Mouse (Mus musculus) erythroid progenitor cell, adult 5-6 weeks (primary cell): ENCODE measurements around the gene Snrnp70. TPM values are rescaled to one million over a fixed set of nuclear protein-coding genes. Genes with fewer than 3 reads are reported as not detected.
"Not testable (repeated sequence)": the region's sequence is repeated elsewhere in the genome, so short reads cannot be mapped to it uniquely, and the experiment has no call there.

ENCODE experiments used
- ATAC-seq: replicated peaks from 2 replicates; pipeline ENCODE4 v1.8.0; 2016; ENCODE audit warnings: moderate number of reproducible peaks, mild to moderate bottlenecking, moderate TSS enrichment, inconsistent platforms; ENCODE audit not compliant: poor library complexity, low FRiP score, severe bottlenecking
- total RNA-seq, 2 experiments: library from RNA; stranded (forward) in 1 of 2; stranded (reverse) in 1 of 2; fragments of 150-400 nt in 1 of 2; fragments of 186-747, 209-891 nt in 1 of 2; gene quantifications; 2 replicates each; pipeline versions ENCODE4 v1.2.3 to v1.2.4; 2015 to 2017; ENCODE audit warnings: low replicate concordance in 2 of 2

Gene Snrnp70
- total RNA-seq, 2 experiments from 2014 or later = 143 to 348 TPM

DNA sequence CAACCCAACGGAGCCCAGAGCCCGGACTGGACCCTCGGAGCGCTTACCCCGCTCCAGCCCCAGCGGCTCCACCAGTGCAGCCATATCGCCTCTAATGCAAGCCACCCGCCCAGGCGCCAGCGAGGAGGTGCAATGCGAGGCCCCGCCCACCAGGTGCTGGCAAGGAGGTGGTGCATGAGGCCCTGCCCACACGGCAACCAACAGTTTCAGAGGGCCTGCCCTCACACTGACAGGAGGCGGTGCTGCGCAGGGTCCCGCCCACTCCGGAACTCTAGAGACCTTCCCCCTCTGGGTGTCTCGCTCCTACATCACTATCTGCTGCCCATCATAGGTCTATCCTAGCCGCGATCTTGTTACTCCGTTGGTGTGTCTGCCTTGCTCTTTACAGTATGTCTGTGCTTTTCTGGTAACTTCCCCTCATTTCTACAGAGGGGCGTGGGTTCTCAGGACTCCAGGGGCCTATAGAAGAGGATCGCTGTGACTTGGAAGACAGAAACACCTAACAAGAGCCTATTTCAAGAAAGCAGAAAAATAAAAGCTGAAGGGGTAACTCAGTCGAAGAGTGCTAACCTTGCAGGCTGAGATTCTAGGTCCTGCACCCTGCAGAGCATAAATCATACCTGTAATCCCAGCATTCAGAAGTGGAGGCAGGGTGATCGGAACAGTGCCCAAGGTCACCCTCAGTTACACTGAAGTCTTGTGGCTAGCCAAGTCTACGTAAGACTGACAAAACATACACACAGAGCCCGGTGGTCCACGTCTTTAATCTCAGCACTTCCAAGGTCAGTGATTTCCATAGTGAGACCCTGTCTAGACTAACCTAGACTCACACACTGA is 24.8 kb downstream of the Snrnp70 start, which contains the start of gene Lin7b:
Lin7b (minus strand) TSS at position 109 of the 837 bp plus-strand sequence.
- peak; percentile 61 for ATAC-seq

DNA sequence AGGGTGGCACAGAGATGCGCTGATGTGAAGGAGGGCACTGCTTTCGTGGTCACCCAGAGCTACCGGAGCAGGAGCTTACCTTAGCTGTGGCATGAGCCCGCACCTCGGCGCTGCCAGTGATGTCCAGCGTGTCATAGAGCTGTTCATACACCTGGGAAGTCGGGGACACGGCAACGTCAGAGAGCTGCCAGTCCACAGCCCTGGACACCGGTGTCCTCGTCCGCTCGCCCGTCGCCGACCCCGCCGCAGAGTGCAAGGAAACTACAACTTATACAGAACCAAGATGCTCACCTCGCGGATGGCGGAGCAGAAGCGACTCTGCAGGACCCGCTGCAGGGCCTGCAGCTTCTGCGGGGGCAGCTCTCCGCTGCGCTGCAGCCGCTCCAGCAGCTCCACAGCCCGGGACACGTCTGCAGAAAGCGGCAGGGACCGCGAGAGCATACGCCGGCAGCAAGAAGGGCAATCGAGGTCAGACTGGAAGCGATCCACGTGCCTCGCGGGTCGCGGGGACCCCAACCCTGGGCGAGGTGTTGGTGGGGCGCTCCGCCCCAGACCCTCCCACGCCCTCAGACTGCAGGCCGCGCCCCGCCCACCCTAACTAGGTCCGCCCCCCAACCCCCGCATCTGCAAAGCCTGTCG is 25.6 kb downstream of the Snrnp70 start:
- ATAC-seq = no peak

DNA sequence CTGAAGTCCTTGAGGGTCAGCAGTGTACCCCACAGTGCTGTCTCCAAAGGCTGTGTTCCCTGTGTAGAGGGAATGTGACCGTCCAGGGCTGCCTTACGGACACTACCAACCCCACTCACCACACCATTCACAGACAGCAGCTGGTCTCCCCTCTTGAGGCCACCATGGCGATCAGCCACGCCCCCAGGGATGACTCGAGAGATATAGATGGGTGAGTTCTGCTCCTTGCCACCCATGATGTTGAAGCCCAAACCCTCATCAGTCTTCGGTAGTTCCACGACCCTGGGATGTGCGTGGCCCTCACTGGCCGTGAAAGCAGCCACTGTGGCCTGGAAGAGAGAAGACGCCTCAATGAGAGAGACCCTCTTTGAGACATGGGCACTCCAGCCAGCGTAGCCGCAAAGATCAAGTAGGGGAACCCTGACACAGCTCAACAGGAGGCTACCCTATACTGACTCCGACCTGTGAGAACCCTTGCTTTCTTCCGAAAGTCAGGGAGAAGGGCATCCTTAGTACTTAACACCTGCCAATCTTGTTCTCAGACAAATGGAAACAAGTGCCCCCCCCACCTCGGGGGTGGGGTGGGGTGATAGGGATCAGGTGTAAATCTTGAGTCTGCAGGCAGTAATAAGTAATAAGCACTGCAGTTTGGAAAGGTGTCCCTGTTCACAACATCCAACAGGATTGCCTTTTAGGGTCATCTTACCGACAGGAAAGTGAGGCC is 26.4 kb downstream of the Snrnp70 start:
- no peak for ATAC-seq

DNA sequence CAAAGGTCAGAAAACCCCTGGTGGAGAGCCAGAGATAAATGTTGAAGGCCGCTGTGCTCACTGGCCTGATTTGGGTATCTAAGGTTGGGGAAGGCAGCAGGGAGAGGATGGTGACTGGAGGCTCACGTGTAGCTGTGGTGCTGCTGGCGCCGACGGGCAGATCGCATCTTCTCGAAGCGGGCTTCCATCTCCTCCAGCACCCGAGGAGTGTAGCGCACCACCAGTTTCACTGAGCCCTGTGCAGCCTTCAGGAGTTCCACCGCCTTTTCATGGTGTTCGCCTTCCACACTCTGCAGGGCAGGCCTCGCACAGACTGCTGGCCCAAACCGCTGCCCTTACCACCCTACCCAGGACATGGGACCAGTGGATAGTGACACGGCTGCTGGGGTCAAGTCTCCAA is 27.4 kb downstream of the Snrnp70 start:
- no peak for ATAC-seq

DNA sequence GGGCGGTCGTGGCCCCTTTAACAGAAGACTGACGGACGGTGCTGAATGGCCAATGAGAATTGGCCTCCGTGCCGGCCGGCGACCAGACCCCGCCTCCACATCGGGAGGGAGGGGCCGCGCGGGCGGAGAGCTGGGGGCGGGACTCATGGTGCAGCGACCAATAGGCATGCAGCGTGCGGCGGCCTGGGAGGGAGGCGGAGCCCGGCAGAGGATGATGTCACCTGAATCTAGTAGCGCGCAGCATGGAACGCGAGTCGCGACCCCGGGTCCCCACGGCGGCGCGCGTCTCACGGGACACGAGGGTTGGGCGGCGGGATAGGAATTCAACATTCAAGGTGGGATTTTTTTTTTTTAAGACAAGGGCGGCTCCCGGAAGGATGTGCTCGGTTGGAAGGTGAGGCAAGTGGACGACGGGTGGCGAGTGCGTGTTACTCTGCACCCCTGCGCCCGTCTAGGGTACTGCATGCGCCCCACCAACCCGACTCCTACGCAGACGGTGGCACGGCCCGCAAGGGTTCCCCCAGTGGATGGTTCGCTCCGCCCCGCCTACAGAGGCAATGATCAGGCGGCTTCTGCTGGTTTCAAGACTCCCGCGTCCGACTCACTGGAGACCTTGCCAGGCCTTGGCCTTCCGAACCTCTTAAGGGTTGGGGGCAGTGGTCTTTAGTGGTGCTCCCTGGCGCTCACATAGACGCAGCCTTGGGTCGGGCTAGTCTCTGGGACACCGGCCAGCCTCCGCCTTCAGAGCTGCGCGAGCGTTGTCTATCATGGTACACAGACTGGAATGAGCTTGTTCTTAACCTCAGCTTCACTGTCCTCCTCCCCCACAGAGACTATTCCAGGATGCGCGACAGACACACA is 28.3 kb downstream of the Snrnp70 start:
- ATAC-seq = peak; percentile 91

DNA sequence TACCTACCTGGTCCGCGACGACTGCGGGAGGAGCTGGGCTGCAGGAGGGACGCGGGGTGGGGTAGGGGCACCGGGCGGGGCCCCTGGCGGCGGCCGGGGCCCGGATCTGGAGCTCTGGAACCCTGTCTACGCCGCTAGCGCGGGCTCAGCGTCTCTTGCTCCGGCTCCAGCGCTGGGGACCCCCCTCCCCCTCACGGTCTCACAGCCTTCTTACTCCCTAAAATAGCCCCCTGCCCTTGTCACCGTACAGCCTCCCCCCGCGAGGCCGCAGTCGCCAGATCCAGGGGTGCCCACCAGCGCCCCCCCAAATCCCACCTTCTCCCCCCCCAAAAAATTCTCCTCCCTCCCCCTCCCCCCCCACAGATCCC is 28.9 kb downstream of the Snrnp70 start, which contains the start of gene Ppfia3:
Ppfia3 (minus strand) TSS at position 368 of the 368 bp plus-strand sequence.
- no peak for ATAC-seq

DNA sequence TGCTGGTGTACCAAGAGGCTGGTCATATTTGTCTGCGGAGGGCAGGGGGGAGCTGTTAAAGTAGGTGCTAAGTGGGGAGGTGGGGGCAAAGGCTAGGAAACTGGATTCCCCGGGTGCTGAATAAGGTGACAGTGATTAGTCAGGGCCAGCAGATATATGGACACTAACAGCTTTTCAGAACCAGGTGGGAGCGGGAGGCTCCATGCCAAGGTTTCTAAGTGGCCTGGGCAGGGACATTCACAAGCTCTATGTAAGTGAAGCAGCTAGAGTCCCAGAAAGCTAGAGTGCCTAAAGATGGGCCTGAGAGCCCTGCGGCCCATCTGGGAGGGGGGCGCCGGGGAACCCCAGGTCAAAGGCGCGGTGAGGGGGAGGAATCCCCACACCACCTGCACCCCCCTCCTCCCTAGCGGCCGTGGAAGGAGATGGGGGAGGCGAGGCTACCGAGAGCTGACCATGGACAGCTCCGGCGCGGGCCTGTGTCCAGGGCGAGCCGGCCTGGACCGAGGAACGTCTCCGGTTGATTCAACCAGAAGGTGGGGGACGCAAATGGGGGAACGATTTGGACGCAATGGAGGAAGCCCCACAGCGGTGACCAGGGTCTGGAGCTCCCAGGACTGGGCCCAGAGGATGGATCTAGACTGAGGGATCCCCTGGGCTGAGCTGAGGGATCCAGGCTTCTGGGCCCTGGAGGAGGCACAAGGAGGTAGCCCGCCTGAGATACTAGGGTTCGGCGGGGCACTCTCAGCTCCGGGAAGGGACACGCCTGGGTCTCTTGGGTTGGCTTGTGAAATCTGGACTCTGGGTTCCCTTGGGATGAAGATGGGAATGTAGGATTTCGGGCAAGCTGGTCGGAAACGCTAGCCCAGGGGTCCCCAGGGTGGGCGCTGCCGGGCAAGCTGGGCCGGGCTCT is 29.5 kb downstream of the Snrnp70 start:
- ATAC-seq = no peak

DNA sequence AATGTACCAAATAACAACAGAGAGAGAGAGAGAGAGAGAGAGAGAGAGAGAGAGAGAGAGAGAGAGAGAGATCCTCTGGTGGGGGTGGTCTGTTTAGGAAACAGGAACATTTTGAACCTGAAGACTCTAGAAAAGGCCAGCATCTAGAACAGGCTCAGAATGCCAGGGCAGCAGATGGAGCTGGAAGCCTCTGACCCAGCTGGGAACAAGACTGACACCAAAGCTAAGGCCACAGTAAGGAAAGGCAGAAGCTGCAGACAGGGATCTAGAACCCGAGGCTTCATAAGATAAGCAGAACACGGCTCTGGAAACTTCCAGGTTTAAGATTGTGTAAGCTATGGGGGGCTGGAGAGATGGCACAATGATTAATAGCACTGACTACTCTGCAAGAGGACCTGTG is 31.6 kb downstream of the Snrnp70 start:
- ATAC-seq = no peak

DNA sequence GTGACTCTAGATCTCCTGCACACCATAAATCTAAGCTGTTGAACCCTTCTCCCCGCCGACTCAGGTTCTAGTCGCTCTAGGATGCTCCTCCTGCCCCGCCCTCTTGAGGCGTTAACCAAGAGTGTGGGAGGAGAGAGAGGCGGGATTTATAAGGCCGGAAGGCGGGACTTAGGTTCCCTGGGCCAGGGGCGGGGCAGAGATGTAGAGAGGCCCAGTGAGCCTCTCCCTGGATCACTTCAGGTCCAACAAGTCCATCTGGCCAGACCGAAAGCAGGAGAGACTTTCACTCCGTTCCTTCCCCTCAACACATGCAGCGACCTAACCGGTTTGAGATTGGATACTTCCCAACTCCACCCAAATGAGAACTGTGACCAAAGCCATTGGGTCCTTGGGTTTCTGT is 32.7 kb downstream of the Snrnp70 start:
- ATAC-seq = no peak

DNA sequence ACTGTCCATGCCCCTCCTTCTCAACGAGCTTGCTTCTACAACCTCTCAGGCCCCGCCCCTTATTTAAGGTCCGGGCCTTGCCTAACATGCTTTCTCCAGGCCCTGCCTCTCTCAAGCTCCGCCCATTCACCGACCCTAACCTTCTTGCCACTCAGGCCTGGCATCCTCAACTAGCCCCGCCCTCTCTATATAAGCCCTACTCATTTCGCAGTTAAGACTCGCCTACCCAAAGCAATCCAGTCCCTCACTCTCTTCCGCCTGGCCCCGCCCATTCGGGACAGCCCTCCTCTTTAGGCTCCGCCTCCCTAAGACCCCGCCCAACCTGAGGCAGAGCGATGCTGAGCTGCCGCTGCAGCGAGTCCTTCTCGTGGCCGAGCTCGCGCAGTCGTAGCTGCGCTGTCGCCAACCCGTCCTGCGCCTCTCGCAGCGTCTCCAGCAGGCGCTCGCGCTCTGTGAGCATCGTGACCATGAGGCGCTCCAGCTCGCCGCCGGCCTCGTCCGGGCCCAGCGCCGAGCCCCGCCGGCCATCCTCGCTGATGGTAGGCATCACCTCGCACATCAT is 34.2 kb downstream of the Snrnp70 start:
- ATAC-seq = no peak

DNA sequence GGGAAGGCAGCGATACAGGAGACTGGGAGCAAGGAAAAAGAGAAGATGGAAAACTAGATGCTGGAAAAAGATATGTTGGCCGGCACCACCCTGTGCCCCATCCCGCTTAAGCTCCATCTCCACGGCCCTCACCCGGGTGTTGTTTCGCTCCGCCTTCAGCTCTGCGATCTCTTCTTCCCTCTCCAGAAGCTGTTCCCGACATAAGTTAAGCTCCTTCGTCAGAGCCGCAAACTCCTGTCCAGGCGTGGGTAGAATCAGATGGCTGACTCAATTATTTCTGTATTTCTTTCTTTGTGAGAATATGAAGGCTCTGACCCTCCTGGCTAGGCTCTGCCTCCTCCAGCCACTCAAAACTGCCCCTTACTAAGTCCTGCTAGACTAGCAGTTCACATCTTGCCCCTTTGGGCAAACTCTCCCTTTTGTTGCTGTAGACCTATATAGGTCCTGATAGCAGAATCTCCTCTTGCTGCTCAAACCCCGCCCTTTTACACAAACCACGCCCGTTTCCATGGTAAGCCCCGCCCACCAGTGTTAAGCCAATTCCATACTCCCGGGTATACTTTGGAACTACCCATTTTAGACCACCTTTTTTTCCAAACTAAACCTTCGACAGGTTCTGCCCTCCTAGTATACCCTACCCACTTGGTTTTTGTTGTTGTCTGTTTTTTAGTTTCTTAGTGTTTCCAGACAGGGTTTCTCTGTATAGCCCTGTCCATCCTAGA is 35.0 kb downstream of the Snrnp70 start:
- no peak for ATAC-seq

DNA sequence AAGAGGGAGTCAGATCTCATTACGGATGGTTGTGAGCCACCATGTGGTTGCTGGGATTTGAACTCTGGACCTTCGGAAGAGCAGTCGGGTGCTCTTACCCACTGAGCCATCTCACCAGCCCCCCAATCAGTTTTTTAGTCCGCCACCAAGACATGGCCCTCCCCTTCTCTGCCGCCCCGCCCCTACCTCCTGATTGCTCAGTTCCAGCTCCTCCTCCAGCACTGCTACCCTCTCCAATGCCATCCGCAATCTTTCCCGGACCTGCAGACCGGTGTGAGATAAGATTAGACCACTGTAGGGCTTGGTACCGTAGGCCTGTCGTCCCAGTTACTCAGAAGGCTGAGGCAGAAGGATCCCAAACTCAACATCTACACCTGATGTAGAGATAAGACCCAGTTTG is 36.5 kb downstream of the Snrnp70 start:
- not testable (repeated sequence) for ATAC-seq

DNA sequence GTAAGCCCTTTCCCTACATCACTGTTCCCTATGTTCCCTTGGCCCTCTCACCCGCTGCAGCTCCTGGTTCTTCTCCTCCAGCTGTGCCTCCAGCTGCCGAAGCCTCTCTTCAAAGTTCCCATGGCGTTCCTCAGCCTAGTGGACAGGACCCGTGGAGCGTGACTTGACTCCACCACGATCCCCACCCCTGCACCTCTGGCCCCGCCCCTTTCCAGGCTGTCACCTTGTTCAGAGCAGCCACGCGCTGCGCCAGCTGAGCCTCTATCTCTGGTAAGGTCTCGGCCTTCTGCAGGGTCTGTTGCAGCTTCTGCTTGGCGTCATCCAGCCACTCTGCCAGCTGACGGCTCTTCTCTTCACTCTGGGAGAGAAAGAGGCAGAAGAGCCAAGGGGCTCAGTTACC is 39.5 kb downstream of the Snrnp70 start:
- no peak for ATAC-seq

DNA sequence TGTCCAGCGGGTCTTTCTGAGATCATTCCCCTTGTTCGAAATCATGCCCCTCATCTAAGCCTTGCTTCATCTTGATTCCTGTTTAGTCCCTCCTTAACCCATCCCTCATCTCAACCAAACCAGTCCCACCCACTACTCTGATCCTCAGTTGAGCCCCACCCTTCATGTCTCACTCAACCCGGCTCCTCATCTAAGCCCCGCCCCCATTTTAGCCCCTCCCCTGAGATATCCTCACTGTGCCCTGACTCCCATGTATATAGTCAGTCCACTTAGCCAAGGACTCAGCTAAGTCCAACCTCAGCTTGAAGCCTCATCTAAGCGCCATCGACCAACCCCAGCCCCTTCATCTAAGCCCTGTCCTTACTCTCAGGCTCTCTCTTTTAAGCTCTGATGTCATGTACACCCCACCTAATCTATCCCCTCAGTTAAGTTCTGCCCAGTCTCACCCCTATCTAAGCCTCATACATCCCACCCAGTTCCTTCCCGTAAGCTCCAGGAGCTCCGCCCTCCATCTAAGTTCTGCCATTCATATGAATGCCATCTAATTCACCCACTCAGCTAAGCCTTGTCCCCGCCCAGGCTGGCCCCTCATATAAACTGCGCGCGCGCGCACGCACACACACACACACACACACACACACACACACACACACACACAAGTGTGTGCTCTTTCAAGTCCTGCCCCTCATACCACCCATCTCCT is 40.1 kb downstream of the Snrnp70 start:
- ATAC-seq = no peak

DNA sequence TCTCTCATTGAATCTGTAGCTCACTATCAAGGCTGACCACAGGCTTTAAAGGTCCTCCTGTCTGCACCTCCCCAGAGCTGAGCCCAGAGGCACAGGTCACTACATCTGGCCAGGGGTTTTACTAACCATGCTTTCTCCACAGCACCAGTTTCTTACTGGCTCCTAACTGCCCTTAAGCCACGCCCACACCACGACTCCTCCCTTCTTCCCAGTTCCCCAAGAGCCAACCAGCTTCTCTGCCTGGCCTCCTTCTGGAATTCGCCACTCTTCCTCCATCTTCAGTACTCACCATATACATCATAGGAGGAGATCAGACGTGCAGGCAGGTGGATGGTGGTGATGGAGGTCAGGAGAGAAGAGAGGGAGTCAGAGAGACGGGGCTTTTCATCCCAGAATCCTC is 42.5 kb downstream of the Snrnp70 start:
- ATAC-seq = no peak

DNA sequence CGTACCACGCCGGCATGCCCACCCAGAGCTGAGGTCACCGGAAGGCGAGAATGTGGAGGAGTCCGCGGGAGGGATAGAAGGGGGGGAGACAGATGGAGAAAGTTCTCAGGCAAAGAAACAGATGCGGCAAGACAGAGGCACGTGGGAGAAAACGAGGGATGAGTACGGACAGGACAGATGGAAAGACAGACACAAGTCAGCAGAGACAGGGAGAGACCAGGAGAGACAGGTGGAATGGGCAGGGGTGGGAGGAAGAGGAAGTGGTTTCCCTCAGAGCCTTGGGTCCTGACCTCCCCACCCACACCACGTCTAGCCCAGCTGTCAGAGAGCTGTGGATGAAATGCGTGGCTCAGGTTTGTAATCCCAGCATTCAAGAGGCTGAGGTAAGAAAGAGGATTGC is 48.6 kb downstream of the Snrnp70 start:
- no peak for ATAC-seq

DNA sequence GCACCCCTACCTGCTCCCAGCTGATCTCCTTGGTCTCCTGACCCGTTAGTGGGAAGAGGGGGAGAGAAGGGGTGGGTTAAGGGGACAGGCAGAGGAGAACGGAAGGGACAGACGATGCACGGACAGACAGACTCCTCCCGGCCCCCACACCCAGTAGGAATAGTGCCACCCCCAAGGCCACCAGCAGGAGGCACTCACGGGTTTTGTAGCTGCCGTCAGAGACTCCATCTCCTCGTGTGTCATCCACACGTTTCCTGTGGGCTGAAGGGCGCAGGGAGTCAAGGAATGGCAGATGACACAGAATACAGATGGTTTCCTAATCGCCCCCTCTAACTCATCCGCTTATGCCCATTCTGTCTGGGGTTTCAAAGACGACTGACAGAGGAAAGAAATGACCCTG is 52.0 kb downstream of the Snrnp70 start:
- no peak for ATAC-seq
